Mouse (Mus musculus) stomach, postnatal 0 days (tissue): Measurements from ENCODE around the gene S100a14. TPM values are rescaled to one million over a fixed set of nuclear protein-coding genes. Genes with fewer than 3 reads are reported as not detected.

Experiments
- ATAC-seq: fragments of 200-750 bp; cut with Nextera tagmentation; 2 replicates; pipeline ENCODE4 v1.8.0; 2017; ENCODE audit not compliant: low FRiP score, low TSS enrichment
- DNase-seq: peaks from one replicate; pipeline ENCODE4 v3.0.0-alpha.2; 2016; ENCODE audit warnings: low spot score
- H3K27ac ChIP-seq: fragments of 300-500 bp; sonication (generic); replicated peaks from 2 replicates; pipeline ENCODE4 v1.5.1; 2014; ENCODE audit warnings: mild to moderate bottlenecking, control low read depth
- H3K27me3 ChIP-seq: fragments of 300-500 bp; sonication (generic); 2 replicates; pipeline ENCODE4 v1.6.1; 2014; ENCODE audit warnings: low read length; ENCODE audit not compliant: control insufficient read depth, insufficient read depth
- H3K36me3 ChIP-seq: fragments of 300-500 bp; sonication (generic); 2 replicates; pipeline ENCODE4 v1.6.1; 2014; ENCODE audit warnings: low read length, mixed read lengths; ENCODE audit not compliant: control insufficient read depth, insufficient read depth
- H3K4me1 ChIP-seq: fragments of 300-500 bp; sonication (generic); replicated peaks from 2 replicates; pipeline ENCODE4 v1.6.1; 2014; ENCODE audit warnings: antibody characterized with exemption; ENCODE audit not compliant: control insufficient read depth, insufficient read depth
- H3K4me2 ChIP-seq: fragments of 300-500 bp; sonication (generic); replicated peaks from 2 replicates; pipeline ENCODE4 v1.6.1; 2014; ENCODE audit warnings: low read depth, mild to moderate bottlenecking, control low read depth, moderate library complexity
- H3K4me3 ChIP-seq: fragments of 300-500 bp; sonication (generic); 2 replicates; pipeline ENCODE4 v1.5.1; 2014; ENCODE audit warnings: low read depth, low read length, control low read depth
- H3K9ac ChIP-seq: fragments of 300-500 bp; sonication (generic); 2 replicates; pipeline ENCODE4 v1.6.1; 2014; ENCODE audit warnings: mild to moderate bottlenecking, low read length, control low read depth, mixed read lengths
- H3K9me3 ChIP-seq: fragments of 300-500 bp; sonication (generic); 2 replicates; pipeline ENCODE4 v1.6.1; 2016; ENCODE audit warnings: low read length; ENCODE audit not compliant: control insufficient read depth
- CTCF ChIP-seq: IDR thresholded peaks from 2 replicates; pipeline ENCODE4 v1.5.1; 2016; ENCODE audit warnings: antibody characterized with exemption, low read depth, mild to moderate bottlenecking, moderate library complexity
- EP300 ChIP-seq: optimal IDR thresholded peaks from 2 replicates; pipeline ENCODE3; 2016; ENCODE audit warnings: antibody characterized with exemption
- WGBS: fragments of 180-500 bp; shearing (Covaris S2); extraction: QIAGEN DNeasy Blood & Tissue Kit; methylation state at CpG from one replicate; pipeline ENCODE4 v1.1.7; 2014; 5-methylcytosine and 5-hydroxymethylcytosine counted together
- polyA plus RNA-seq: library from polyadenylated mRNA; unstranded; fragments of >200 nt; fragmentation: Nextera tagmentation; extraction: Ambion mirVana; gene quantifications from 2 replicates; pipeline ENCODE4 v1.2.1, GENCODE M21; 2015

Gene S100a14
- polyA plus RNA-seq, 1 experiment from 2014 or later: 271 TPM

GRCm38 (mm10) chr3:90526076-90526475 lies 580 bp upstream of the S100a14 start:
- H3K36me3 ChIP-seq: no peaks in the 10 kb centered on the region
- WGBS: 54% methylated on average over 2 of the region's 2 CpGs
- H3K4me3 ChIP-seq: no peak overlapping the region
- H3K9me3 ChIP-seq: no peaks in the 10 kb centered on the region
- H3K4me2 ChIP-seq: peak overlapping the region; percentile 46
- H3K27ac ChIP-seq: peak overlapping the region; percentile 88
- H3K27me3 ChIP-seq: no peaks in the 10 kb centered on the region
- ATAC-seq: peak; percentile 57
- no peak for TF ChIP-seq CTCF
- no peak for TF ChIP-seq EP300
- H3K4me1 ChIP-seq: no peaks in the 10 kb centered on the region; the same call in 1 of the 2 replicates
- DNase-seq: no peak
- peak overlapping the region; percentile 51 for H3K9ac ChIP-seq

DNA sequence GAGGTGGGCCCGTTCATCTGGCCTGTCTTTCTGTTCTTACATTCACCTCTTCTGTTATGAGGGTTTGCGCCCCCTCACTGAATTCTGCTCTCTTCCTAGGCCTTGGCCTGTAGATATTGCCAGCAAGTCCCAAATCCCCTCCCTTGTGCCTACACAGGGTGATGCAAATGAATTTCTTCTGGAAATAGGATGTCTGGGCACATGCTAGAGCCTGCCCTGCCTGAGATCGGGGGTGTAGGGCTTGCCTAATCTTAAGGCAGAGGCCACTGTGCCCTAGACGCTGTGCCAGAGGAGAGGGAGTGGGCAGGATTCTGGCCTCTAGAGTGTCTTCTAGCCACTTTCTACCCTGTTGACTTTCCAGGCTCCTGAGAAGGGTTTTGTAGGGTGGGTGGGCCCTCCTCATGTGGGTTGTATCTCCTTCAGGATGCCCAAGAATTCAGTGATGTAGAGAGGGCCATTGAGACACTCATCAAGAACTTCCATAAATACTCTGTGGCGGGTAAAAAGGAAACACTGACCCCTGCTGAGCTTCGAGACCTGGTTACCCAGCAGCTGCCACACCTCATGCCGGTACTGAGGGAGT lies 726 bp downstream of the S100a14 start:
- DNase-seq: no peak
- Histone ChIP-seq H3K27me3 (no peaks in the 10 kb centered on the region), H3K9ac (peak overlapping the region; percentile 51), H3K4me3 (peak overlapping the region; percentile 37), H3K4me1 (no peaks in the 10 kb centered on the region; the same call in 1 of the 2 replicates), H3K4me2 (peak overlapping the region; percentile 46), H3K36me3 (no peaks in the 10 kb centered on the region), H3K9me3 (no peaks in the 10 kb centered on the region), H3K27ac (peak overlapping the region; percentile 88)
- WGBS: 68% methylated on average over 7 of the region's 7 CpGs
- TF ChIP-seq EP300: no peak
- no peak for ATAC-seq

- ATAC-seq (no peak), DNase-seq (no peak)
- Histone ChIP-seq H3K9me3 (no peaks in the 10 kb centered on the region), H3K27ac (peak overlapping the region; percentile 61; the same call in 1 of the 2 replicates), H3K4me1 (no peaks in the 10 kb centered on the region), H3K4me2 (no peak overlapping the region), H3K9ac (no peak overlapping the region), H3K27me3 (no peaks in the 10 kb centered on the region), H3K36me3 (no peaks in the 10 kb centered on the region), H3K4me3 (no peak overlapping the region)
- 51% methylated on average over 5 of the region's 5 CpGs for WGBS
- TF ChIP-seq CTCF (no peak), EP300 (no peak)
Observed at GRCm38 (mm10) chr3:90531713-90532112, 5.1 kb downstream of the S100a14 start.

GRCm38 (mm10) chr3:90535446-90535845 lies 8.8 kb downstream of the S100a14 start:
- no peak overlapping the region for H3K4me3 ChIP-seq
- H3K27ac ChIP-seq: no peak overlapping the region
- H3K27me3 ChIP-seq: no peaks in the 10 kb centered on the region

DNA sequence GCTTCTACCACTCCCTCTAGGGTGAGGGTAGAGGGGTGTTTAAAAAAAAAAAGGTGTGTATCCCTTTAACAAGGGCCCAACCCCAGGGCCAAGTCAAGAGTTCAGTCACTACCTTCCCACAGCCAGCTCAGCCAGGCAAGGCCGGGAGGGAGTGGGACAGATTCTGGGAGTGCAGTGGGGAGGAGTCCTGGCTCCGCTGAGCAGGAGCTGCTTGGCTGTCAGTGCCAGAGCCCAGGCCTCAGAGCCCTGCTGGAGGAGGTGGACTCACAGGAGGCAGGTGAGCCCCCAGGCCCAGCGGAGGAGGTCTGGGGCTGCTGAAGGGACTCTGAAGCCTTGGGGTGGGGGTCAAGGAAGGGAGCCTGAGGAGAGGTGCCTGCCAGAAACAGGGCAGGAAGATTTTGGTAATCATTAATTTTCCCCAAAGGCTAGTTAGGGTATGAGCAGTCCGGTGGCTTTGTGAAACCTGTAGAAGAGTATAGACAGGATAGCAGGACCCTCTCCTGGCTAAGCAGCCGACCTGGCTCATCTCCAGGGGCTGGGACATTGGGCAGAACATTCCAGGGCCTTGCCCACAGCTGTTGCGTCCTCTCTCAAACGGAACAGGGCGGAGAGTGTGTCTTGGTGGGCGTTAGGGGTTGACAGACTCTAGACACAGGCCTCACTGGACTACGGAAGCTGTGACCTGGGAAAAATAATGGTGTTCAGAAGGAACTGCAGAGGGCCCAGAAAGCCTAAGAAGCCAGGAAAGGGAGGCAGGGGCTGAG lies 10.7 kb downstream of the S100a14 start, which contains the start of gene S100a16:
Gene S100a16 (plus strand): TSS at position 114 of the 764 bp plus-strand sequence.
- DNase-seq (peak; percentile 85), ATAC-seq (peak; percentile 90)
- H3K9me3 ChIP-seq: no peaks in the 10 kb centered on the region
- H3K9ac ChIP-seq: peak within 1 kb of the TSS; percentile 63
- no peaks in the 10 kb centered on the region for H3K4me1 ChIP-seq
- no peaks in the 10 kb centered on the region for H3K36me3 ChIP-seq
- TF ChIP-seq EP300 (no peak), CTCF (no peak; the same call in 1 of the 2 replicates)
- H3K27ac ChIP-seq: peak within 1 kb of the TSS; percentile 95
- no peaks in the 10 kb centered on the region for H3K27me3 ChIP-seq
- H3K4me3 ChIP-seq: peak within 1 kb of the TSS; percentile 46
- 22% methylated on average over 10 of the region's 10 CpGs for whole genome bisulfite sequencing
- peak within 1 kb of the TSS; percentile 68 for H3K4me2 ChIP-seq

More at GRCm38 (mm10) chr3:90535446-90535845, 8.8 kb downstream of the S100a14 start:
- DNase-seq (no peak), ATAC-seq (no peak)
- Histone ChIP-seq H3K4me2 (no peak overlapping the region), H3K9me3 (no peaks in the 10 kb centered on the region), H3K9ac (no peak overlapping the region), H3K4me1 (no peaks in the 10 kb centered on the region), H3K36me3 (no peaks in the 10 kb centered on the region)
- WGBS: 70% methylated on average over 1 of the region's 1 CpGs
- TF ChIP-seq EP300 (no peak), CTCF (no peak)

DNA sequence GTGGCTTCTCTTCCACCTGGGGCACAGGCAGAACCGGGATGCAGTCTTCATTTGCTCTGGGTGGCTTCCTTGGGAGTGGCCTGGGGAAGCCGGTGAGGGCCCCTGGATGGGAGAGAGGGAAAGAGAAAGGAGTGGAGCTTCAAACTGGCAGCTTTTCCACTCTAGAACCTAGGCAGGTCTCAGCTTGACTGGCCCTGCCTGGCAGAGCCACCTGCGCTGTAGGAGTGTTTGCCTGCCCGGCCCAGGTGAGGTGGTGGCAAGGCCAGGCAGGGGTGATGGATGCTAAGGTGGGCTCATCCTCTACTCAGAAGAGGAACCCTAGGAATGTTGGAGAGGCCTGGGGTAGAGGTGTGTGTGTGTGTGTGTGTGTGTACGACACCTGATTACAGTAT lies 11.2 kb downstream of the S100a14 start:
- 56% methylated on average over 5 of the region's 5 CpGs for WGBS
- no peaks in the 10 kb centered on the region for H3K9me3 ChIP-seq
- no peaks in the 10 kb centered on the region for H3K27me3 ChIP-seq

More for the DNA sequence above, 11.2 kb downstream of the S100a14 start:
- H3K9ac ChIP-seq: peak overlapping the region; percentile 63
- DNase-seq: no peak
- ATAC-seq: peak; percentile 54
- H3K36me3 ChIP-seq: no peaks in the 10 kb centered on the region
- H3K27ac ChIP-seq: peak overlapping the region; percentile 95
- no peaks in the 10 kb centered on the region for H3K4me1 ChIP-seq
- no peak for TF ChIP-seq CTCF
- TF ChIP-seq EP300: no peak
- H3K4me2 ChIP-seq: peak overlapping the region; percentile 68
- H3K4me3 ChIP-seq: peak overlapping the region; percentile 46
